Mouse (Mus musculus): ENCODE measurements at regions not wholly inside any gene's neighbourhood (a gene's known extent, or its start where the extent isn't known, plus 50 kb on each side); places are given as distances from the start of the nearest gene placed in this dataset.

DNA sequence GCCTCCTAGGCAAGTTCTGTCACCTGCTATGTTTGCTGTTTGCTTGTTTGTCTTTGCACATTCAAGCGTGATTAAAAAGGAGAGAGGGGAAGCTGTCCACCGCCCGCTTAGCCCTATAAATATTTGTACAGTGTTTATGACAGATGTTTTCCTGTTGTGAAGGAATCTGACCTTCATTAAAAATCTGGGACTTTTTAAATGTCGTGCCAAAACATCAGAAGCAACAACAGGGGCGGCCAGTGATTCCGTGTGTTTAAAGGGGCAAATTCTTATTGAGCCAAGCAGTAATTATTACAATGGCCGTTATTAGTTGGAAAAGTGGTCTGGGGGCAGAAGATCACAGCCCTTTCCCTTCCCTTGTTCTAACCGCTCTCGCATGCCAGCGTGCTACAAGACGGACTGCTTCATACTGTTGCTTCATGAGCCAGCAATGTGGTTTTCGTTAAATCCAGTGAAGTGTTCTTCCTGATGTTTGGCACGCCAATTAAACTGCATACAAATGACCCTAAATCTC, 119.3 kb downstream of the Gas1 start:
- DNase-seq = no peak

DNA sequence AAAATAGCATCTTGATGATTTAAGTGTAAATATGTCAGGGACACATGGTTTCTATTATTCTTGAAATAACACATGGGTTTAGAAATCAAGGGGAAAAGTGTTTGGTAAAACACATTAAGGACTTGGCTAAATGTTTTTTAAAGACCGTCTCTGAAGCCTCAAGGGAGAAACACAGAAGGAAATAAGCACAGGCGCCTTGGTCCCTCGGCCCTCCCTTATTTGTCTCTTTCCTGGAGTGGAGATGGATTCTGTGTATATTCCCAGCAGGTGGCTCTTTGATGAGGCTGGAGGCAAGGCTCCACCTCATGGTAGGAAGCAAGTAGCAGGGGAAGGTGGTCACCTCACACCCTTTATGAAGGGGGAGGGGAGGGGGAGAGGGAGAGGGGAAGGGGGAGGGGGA, 122.6 kb downstream of the Gas1 start:
- DNase-seq = no peak

DNA sequence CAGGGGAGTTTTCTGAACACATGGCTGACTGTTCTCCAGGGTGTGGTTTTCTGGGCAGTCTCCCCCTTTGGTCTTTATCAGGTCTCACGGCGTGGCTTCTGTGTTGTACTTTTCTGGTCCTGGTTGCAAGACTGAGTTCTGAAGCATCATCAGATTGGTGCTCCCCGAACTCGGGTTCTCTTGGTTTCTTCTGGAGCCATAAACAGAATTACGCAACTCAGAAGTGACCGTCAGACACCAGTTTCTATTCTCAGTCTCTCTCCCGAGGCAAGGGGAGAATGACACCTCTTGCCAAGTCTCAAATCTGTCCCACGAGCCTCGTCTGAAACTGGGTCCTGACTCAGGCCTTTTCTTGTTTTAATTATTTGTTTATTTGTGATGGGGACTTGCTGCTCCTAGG, 123.1 kb downstream of the Gas1 start:
- peak; percentile 24 for DNase-seq

DNA sequence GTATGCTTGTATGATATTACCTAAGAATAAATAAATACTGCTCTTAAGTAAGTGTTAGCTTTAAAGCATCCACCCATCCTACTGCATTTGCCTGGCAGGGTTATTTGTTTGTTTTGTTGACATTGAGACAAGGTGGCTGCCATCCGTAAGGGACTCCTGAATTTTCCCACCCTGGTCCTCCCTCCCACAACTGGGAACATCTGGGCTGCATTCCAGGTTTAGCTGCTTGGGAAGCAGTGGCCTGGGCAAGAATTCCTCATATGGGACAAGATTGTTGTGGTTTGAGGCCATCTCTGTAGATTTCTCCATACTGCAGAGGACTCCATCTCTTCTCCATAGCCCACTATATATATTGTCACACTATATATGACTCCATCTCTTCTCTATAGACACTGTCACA, 125.3 kb downstream of the Gas1 start:
- DNase-seq = no peak

DNA sequence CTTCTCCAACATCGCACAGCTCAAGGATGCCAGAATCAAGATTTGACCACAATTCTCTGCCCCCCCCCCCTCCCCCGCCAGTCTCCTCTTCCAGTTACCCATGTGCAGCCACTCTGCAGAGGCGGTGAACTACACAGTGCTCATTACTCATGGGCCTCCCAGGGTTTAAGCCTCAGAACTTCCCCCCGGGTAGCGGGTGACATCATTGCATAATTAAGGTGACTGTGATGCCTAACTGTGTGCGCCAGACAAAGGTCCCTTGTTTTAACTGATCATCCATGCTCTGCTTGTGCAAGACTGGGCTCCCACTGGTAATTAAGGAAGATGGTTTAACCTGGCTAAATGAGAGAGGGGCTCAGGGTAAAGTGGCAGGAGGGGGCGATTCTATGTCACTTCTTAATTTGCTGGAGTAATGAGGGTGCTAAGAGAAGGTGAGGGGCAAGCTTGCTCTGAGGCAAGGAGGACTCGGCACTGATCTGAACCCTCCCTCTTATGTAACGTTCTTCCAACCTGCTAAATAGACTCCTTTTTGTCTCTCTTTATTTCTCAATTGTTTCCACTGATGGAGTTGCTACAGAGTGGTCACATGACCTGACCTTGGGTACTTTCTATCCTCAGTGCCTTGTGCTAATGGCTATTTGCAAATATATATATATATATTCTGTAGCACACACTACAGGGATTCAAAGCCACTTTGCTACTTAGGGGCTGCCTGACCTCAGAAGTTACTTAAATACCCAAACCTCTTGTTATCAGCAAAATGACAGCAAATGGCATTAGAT, 126.2 kb downstream of the Gas1 start:
- no peak for DNase-seq

DNA sequence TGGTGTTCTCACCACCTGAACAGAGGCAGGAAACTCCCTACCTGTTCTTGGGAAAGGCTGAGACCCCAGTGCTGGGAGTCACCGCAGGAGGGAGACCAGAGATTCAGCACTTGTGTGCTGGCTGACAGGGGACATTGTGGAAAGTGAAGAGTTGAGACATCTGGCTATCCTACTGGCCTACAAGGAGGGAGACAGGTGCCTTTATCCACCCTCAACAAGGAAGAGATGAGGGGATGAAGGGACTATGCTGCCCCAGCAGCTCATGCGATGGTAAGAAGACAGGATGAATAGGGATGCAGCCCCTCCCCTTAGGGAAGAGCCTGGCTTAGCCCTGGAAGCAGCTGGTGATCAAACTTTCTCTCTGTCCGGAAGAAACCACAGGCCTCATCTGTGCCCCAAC, 127.5 kb downstream of the Gas1 start:
- DNase-seq = no peak

DNA sequence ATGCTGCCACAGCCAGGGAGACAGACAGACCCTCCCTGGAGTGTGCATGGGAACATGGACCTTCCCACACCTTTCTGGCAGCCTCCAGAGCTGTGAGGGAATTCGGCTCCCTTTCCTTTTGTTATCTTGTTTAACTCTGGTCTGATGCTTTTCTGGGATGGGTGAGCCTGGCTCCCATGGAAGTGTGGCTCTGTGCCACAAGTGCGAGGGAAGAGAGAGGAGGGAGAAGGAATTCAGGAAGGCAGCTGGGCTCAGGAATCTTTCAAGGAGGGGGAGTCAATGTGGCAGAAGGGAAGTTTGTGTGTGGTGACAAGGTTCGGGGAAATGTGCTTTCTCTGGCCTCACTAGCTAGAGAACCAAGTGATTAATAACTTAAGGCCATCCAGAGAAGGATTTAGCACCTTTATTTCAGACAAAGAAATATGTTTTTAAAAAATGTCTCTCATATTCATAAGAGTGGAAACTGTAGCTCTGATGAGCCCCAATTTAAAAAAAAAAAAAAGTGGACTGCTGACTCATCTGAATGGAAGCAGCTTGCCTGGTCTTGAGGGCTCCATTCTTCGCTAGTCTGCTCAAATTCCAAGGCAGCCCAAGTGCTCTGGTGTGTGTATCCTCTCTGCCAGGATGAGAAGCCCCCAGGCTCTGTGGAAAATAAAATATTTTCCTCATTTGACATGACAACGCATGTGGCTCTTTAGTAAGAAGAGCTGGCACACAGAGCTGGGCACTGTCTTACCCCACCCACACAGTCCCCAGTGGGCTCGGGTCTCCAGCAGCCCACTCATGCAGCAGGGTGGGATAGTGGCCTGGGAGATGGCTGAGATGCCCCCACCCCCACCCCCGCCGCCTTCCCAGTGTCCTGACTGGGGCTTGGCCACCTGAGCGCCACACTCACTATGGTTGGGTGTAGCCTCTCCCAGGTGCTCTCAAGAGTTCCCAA, 129.1 kb downstream of the Gas1 start:
- no peak for DNase-seq

DNA sequence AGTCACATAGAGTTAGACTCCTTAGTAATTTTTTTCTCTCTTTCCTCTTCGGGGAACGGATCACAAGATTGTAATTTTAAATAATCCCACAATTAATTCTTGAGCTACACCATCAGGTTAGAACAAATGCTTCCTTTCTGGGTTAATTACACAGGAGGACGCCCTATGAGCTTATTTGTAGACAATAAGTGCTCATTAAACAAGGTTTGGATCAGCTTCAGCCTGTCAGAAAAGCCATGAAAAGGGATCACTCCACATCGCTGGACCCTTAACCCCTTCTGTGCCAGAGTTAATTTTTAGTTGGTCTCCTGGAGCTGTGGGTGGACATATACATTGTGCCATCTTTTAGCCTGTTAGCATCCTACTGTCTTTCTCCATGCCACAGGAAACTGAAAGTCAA, 131.4 kb downstream of the Gas1 start:
- DNase-seq = no peak

DNA sequence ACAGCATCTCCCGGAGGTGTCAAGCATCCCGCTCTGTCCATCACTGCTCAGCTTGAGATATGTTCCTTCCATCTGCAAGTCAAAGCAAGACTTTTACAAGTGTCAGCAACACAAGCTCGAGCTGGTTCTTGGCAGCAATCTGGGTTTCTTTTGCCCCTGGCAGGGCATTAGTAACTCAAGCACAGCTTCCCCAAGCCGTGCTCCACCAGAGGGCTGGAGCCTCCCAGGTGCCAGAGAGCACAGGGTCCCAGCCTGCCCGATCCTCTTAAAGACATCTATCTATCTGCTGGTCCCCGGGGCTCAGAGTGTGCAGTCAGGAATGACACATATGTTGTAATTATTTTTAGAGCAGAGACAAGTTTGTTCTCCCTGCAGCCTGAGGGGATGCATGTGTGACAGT, 132.3 kb downstream of the Gas1 start:
- no peak for DNase-seq

DNA sequence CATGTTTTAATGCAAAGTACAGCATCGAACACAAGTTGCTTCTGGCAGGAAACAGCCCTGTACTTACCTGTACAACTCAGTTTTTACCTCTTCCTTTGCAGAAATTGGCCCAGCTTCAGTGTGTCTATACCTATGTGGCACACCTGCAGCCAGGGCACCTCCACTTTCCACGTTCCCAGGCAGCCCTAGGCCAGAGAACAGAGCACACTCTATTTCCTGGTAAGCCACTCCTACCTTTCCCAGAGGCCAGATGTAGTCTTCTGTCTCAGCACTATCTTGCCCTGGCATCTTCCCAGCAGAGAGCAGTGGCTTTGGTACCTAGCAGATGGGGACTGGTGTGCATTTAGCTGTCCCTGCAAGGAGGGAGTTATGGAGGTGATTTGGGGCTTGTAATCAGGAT, 134.7 kb downstream of the Gas1 start:
- no peak for DNase-seq

DNA sequence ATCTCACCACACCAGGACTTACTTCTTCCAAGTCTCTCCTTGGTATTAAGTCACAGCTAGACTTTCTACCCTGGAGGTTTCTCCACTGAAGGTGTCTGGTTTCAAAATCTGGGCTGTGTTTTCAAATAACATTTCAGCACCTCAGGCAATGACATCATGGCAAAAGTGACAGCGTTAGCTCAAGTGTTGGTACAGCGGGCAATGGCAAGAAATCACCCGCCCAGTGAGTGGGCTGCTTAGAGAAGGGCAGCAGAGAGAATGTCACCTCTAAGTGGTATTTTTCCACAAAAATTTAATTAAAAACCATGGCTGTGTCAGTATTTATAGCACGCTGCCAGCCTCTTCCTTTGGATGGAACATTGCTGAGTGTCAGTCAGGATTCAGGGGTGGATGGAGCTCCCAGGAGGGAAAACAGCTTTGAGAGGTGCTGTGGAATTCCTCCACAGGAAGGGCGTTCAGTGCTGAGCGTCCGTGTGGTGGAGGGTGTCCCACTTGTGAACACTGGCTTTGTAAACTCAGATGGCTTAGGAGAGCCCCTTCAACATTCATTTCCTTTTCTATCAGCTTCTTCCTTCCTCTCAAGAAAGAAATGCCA, 141.5 kb downstream of the Gas1 start:
- DNase-seq = no peak

DNA sequence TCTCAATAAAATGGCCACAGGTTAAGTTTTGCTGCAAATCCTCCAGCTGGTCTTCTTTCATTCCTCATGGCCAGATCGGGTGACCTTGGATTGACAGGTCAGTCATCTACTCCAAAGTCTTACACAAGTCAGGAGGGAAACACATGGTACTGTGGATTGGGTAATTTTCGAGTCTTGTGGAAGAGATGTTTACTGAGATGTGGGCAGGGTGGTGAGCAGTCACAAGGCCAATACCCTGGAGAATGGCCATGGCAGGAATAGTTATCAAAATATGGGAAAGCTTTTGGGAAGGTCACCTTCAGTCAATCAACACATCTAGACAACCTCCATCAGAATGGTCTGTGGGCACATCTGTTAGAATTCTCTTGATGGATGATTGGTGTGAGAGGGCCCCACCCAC, 144.0 kb downstream of the Gas1 start:
- DNase-seq = no peak

DNA sequence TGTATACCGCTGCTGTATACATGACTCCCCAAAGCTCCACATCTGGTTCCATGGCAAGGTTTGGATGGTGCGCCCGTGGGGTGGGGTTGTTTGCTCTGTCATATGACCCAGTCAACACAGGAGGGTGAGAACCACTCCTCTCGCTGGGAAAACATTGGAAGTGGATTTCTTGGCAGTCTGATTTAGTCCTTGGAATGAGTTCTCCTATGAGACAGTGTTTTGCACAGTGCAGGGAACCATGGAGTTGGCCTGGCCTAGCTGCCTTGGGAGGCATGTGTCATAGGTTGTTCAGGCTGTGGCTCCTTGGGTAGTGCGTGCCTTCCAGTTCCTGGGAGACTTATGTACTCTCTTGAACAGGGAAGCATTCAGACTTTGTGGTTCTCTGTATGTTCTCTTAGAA, 144.6 kb downstream of the Gas1 start:
- DNase-seq = no peak

DNA sequence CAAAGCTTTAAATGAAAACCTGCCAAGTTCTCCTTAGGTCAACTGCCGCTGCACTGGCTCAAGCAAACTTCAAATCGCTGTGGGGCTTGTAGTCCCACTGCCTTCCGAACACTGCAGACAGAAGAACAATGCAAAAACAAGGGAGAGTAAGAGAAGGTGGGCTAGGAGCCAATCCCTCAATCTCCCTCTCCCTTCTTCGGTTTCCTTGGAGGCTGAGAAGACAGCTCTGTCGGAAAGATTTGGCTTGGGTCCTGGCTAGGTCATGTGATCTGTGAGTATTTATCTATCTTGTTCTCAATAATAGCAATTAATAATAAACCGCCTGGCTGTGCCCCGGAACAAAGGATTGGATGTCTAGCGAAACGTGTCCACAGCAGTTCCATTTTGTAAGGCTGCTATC, 147.6 kb downstream of the Gas1 start:
- DNase-seq = no peak

DNA sequence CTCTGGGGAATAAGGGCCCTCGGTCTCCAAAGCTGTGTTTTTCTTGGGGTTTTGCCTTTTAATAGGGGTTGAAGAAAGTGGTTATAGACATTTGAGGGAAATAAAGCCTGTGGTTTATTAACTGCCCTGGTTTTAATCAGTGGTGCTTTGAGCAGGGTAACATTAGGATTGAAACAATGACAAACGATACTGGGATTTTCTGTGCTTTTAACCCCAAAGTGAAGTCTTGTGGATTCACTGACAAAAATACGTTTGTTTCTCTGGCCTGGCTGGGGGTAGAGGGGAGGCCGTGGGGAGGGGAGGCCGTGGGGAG, 157.0 kb downstream of the Gas1 start:
- DNase-seq = no peak

DNA sequence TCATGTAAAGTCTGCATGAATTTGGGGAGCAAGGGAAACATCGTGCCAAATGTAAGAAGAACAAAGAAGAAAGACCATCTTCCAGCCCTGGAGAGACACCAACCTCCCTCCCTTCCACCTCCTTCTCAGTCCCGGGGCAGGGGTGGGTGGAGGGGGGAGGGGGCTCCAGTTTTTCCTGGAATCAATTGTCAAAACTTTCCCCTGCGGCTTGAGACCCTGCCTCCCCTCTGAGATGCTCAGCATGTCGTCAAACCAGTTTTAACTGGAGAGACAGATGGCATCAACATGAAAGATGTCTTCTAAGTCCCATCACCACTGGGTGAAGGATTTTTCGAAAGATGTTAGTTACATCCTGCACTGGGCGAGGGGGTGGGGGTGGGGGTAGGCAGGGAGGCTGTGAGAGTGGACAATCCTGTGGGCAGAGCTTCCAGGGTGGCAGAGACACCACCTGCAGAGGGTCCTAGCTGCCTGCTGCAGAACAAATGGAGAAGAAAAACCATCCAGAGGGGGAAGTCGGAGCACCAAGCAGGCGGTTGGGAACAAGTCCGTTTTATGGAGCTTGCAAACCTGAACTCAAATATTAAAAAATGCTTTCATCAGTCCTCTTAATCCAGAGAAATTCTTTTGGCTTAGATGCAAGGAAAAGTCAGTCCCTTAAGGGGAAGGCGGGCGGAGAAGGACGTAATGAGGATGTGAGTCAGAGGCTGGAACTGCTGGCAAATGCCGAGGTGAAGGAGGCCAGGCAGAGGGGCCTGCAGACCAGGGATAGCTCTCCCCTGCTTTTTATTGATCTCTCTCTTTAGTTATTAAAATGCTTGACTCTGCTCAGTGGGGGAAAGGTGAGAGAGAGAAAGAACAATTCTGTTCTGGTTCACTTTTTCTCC, 157.6 kb downstream of the Gas1 start:
- no peak for DNase-seq

DNA sequence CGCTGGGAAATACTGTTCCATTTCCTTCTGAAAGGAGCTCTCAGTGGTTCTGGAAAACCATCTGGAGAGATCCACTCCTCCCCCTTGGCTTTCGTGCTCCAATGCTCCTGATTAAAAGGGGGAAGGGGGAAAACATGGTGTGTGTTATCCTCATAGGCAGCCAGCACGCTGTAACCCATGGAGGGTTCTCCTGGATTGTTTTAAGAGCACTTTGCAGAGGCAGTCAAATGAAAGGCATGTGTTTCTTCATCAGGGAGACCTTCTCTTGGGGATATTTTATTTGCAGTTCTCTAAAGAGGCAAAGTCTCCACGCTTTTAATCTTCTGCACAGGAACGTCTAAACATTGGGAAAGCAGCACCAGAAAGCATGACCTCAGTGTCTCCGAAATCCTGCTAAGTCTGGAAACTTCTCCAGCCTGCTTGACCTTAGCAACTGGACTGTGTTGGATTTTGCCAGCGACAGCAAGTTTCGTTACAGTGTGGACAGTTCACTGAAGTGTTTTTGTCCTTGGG, 161.3 kb downstream of the Gas1 start:
- DNase-seq = peak; percentile 54

DNA sequence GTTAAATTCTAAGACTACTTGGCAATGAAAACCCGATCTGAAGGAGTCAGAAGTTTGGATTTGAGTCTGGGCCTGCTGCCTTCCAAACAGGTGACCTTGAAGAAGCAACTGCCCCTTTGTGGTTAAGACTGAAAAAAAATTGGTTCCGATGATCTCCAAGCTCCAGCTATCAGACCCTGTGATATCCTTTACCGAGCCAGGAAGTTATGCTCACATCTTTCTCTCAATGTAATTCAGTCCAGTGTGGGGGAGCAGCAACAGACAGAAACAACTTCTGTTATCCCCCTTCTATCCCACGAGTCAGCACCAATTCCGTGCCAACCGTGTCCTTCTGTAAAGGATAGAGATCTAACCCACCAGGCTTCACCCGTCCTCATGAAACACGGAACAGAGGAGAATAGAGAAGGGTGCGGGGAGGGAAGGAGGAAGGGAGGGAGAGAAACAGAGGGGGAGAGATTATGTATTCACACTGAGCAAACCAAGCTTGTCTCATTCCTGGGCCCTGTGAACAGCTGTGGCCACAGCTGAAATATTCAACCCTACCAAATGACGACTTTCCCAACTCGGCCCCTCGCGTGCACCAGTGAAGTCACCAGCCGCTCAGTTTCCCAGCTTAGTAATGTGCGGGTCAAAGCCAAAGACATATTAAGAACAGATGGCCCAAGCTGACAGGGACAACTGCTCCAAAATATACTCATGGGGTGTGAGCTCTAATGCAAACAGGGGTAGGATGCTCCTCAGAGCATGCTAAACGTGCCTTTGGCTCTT, 164.9 kb downstream of the Gas1 start:
- no peak for DNase-seq

DNA sequence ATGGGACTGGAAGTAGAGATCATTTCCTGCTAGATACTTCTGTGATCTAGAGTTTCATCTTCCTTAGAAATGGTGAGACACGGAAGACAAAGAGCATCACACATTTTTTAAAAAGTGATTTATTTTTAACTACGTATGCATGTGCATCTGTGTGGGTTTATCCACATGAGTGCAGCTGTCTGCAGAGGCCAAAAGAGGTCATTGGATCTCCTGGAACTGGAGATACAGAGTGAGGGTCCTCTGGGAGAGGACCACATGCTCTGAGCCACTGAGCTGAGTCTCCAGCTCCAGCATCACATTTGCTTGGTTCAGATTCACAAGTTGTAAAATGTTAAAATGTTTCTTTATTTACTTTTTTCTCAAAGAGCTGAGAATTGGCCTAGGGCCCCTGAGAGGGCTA, 166.1 kb downstream of the Gas1 start:
- no peak for DNase-seq

DNA sequence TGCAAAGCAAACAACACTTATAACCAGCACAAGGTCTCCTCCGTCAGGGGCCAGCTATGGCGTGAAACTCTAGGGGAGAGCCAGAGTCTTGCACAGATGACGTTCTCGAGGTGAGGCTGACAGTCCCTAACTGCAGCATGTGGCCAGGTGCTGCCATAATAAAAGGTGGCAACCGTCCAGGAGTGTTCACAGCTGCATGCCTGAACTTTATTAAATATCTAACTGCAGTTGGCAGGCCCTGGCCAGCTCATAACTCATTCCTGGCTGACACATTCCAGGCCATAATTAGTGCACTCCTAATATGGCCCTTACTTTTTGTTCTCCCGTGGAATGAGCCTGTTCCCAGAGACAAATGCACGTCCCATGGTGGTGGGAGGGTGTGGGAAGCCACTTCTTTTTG, 169.6 kb downstream of the Gas1 start:
- peak; percentile 67 for DNase-seq

DNA sequence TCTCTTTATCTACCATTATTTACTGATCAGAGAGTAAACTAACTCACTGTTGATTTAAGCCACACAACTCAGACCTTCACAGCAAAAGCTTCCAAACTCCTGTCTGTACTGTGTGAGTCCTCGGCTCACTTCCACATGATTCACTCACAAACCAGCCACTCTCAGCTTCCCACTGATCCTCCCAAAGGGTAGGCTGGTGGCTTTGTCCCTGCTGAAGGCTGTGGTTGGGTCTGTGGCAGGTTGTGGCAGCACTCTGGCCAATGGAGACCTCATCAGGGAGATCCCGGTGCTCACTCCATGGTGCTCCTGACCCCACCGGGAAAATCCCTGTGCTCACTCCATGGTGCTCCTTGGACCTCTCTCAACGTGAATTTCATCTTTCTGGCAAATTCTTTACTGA, 170.1 kb downstream of the Gas1 start:
- no peak for DNase-seq

DNA sequence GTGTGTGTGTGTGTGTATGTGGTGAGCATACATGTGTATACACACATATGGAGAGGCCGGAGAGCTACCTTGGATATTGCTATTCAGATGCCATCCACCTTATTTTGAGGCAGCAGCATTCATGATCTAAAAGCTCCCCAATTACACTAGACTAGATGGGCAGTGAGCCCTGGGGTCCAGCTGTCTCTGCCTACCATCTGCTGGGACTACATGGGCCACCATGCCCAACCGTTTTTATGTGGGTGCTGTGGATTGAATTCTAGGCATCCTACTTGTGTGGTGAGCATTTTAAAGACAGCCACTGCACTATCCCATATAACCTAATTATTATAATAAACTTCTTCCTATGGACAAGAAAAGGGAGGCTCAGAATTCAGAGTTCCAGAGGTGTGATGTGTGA, 172.6 kb downstream of the Gas1 start:
- DNase-seq = no peak

All from kidney, adult 18-20 months (tissue).